Mouse (Mus musculus) left cerebral cortex, adult 8-10 months (tissue): Measurements from ENCODE around the gene Efcab10. TPM values are rescaled to one million over a fixed set of nuclear protein-coding genes. Genes with fewer than 3 reads are reported as not detected.

Experiments
- DNase-seq, 2 experiments: peaks; one replicate each; pipeline ENCODE4 v3.0.0; 2022; ENCODE audit warnings: low spot score in 2 of 2
- total RNA-seq, 4 experiments: library from RNA; stranded (reverse); gene quantifications; 2 replicates each; pipeline ENCODE4 v1.2.4; 2022

The Efcab10 gene
- 1 to 10 TPM; 2.3 to 4.3 (median 3.2) TPM for total RNA-seq

- DNase-seq: peak; percentile 28 to 72
Measured at GRCm38 (mm10) chr12:33394804-33395623, at the start of gene Efcab10. Gene Efcab10 (plus strand): TSS chr12:33394854.

- DNase-seq: no peak
Measured at GRCm38 (mm10) chr12:33344970-33345772, 49.5 kb upstream of the Efcab10 start.

- DNase-seq: no peak
Measured at GRCm38 (mm10) chr12:33345773-33346435, 48.8 kb upstream of the Efcab10 start.

- DNase-seq: no peak
Measured at GRCm38 (mm10) chr12:33352671-33353070, 42.0 kb upstream of the Efcab10 start.

GRCm38 (mm10) chr12:33358345-33358744 is 36.3 kb upstream of the Efcab10 start:
- no peak for DNase-seq

- DNase-seq: no peak
Measured at GRCm38 (mm10) chr12:33359209-33359608, 35.4 kb upstream of the Efcab10 start.

GRCm38 (mm10) chr12:33359878-33360482 is 34.7 kb upstream of the Efcab10 start:
- DNase-seq: peak in 1 of 2 experiments; percentile 41

- DNase-seq: peak in 1 of 2 experiments; percentile 69
Measured at GRCm38 (mm10) chr12:33360729-33361128, 33.9 kb upstream of the Efcab10 start.

GRCm38 (mm10) chr12:33364511-33364910 is 30.1 kb upstream of the Efcab10 start:
- no peak for DNase-seq

GRCm38 (mm10) chr12:33365133-33365532 is 29.5 kb upstream of the Efcab10 start:
- no peak for DNase-seq

GRCm38 (mm10) chr12:33369555-33369954 is 25.1 kb upstream of the Efcab10 start:
- DNase-seq: no peak

- DNase-seq: peak; percentile 50 to 70
Measured at GRCm38 (mm10) chr12:33379624-33380445, 14.8 kb upstream of the Efcab10 start.

- peak; percentile 31 to 44 for DNase-seq
Measured at GRCm38 (mm10) chr12:33388842-33389241, 5.8 kb upstream of the Efcab10 start.

GRCm38 (mm10) chr12:33390844-33391560 is 3.7 kb upstream of the Efcab10 start:
- no peak for DNase-seq

- peak in 1 of 2 experiments; percentile 25 for DNase-seq
Measured at GRCm38 (mm10) chr12:33403265-33403693, 8.6 kb downstream of the Efcab10 start.

- DNase-seq: no peak
Measured at GRCm38 (mm10) chr12:33404996-33405395, 10.3 kb downstream of the Efcab10 start.

- peak in 1 of 2 experiments; percentile 36 for DNase-seq
Measured at GRCm38 (mm10) chr12:33405398-33406026, 10.9 kb downstream of the Efcab10 start.

- no peak for DNase-seq
Measured at GRCm38 (mm10) chr12:33411580-33412151, 17.0 kb downstream of the Efcab10 start.

- peak; percentile 38 to 51 for DNase-seq
Measured at GRCm38 (mm10) chr12:33424329-33424728, 29.7 kb downstream of the Efcab10 start.
